Mouse (Mus musculus) midbrain, embryonic 10.5 days (tissue): ENCODE results near the gene Itga10. TPM values are rescaled to one million over a fixed set of nuclear protein-coding genes. Genes with fewer than 3 reads are reported as not detected.

Experiments
- DNase-seq: peaks from one replicate; pipeline ENCODE4 v3.0.0-alpha.2; 2017; ENCODE audit warnings: low spot score
- H3K27ac ChIP-seq: fragments of 300-500 bp; sonication (generic); replicated peaks from 2 replicates; pipeline ENCODE4 v1.5.1; 2016; ENCODE audit warnings: mild to moderate bottlenecking
- H3K27me3 ChIP-seq: fragments of 300-500 bp; sonication (generic); 2 replicates; pipeline ENCODE4 v1.6.1; 2016; ENCODE audit warnings: low read depth, mild to moderate bottlenecking; ENCODE audit not compliant: poor library complexity, severe bottlenecking
- H3K36me3 ChIP-seq: fragments of 300-500 bp; sonication (generic); 2 replicates; pipeline ENCODE4 v1.6.1; 2016; ENCODE audit warnings: mild to moderate bottlenecking, moderate library complexity
- H3K4me1 ChIP-seq: fragments of 300-500 bp; sonication (generic); 2 replicates; pipeline ENCODE4 v1.6.1; 2016
- H3K4me3 ChIP-seq: fragments of 300-500 bp; sonication (generic); 2 replicates; pipeline ENCODE4 v1.5.1; 2016; ENCODE audit warnings: mild to moderate bottlenecking, moderate library complexity
- H3K9me3 ChIP-seq: fragments of 300-500 bp; sonication (generic); replicated peaks from 2 replicates; pipeline ENCODE4 v1.6.1; 2016; ENCODE audit warnings: mild to moderate bottlenecking
- WGBS: fragments of 180-500 bp; shearing (Covaris S2); methylation state at CpG from one replicate; pipeline ENCODE4 v1.1.7; 2016; 5-methylcytosine and 5-hydroxymethylcytosine counted together
- polyA plus RNA-seq: library from polyadenylated mRNA; unstranded; fragments of >200 nt; fragmentation: Nextera tagmentation; extraction: Ambion mirVana; gene quantifications from 2 replicates; pipeline ENCODE4 v1.2.1, GENCODE M21; 2016

The Itga10 gene
- polyA plus RNA-seq, 1 experiment from 2014 or later, result 0.64 TPM

- H3K4me1 ChIP-seq, result peaks cover 53% of the 10 kb centered on the region
- DNase-seq, result no peak
- H3K4me3 ChIP-seq, result no peak overlapping the region
- 92% methylated on average over 1 of the region's 1 CpGs for WGBS
- peaks cover 12% of the 10 kb centered on the region; the same call in 1 of the 2 replicates for H3K27me3 ChIP-seq
- no peaks in the 10 kb centered on the region for H3K36me3 ChIP-seq
- no peaks in the 10 kb centered on the region for H3K9me3 ChIP-seq
- H3K27ac ChIP-seq, result no peak overlapping the region
These were observed 48.2 kb downstream of the Itga10 start for GRCm38 (mm10) chr3:96693579-96693978.

GRCm38 (mm10) chr3:96696198-96696765 is 50.9 kb downstream of the Itga10 start, which contains the start of gene Pias3:
Gene Pias3 (plus strand): TSS chr3:96696384.
- no peaks in the 10 kb centered on the region for H3K27me3 ChIP-seq
- no peaks in the 10 kb centered on the region for H3K9me3 ChIP-seq
- peaks cover 21% of the 10 kb centered on the region for H3K36me3 ChIP-seq
- peak within 1 kb of the TSS; percentile 94 for H3K27ac ChIP-seq
- H3K4me3 ChIP-seq, result peak within 1 kb of the TSS; percentile 81
- 0% methylated on average over 35 of the region's 35 CpGs for WGBS
- peak; percentile 86 for DNase-seq
- H3K4me1 ChIP-seq, result peaks cover 46% of the 10 kb centered on the region

GRCm38 (mm10) chr3:96696766-96697732 is 51.7 kb downstream of the Itga10 start:
- H3K9me3 ChIP-seq, result no peaks in the 10 kb centered on the region
- under 1% methylated on average over 85 of the region's 85 CpGs for WGBS
- H3K27ac ChIP-seq, result peak overlapping the region; percentile 94
- H3K4me1 ChIP-seq, result peaks cover 46% of the 10 kb centered on the region
- peak; percentile 93 for DNase-seq
- H3K36me3 ChIP-seq, result peaks cover 29% of the 10 kb centered on the region
- peak overlapping the region; percentile 81 for H3K4me3 ChIP-seq
- H3K27me3 ChIP-seq, result no peaks in the 10 kb centered on the region

- no peaks in the 10 kb centered on the region for H3K9me3 ChIP-seq
- no peaks in the 10 kb centered on the region for H3K27me3 ChIP-seq
- H3K4me1 ChIP-seq, result peaks cover 38% of the 10 kb centered on the region
- H3K36me3 ChIP-seq, result peaks cover 49% of the 10 kb centered on the region
- no peak overlapping the region for H3K4me3 ChIP-seq
- WGBS, result 57% methylated on average over 19 of the region's 19 CpGs
- DNase-seq, result no peak
- H3K27ac ChIP-seq, result 0 out of 2 replicates have a peak overlapping the region, but pooled peaks have one; percentile 28
These were observed 53.8 kb downstream of the Itga10 start for GRCm38 (mm10) chr3:96698993-96699690.

- no peaks in the 10 kb centered on the region for H3K27me3 ChIP-seq
- peaks cover 33% of the 10 kb centered on the region for H3K4me1 ChIP-seq
- DNase-seq, result no peak
- no peak overlapping the region for H3K27ac ChIP-seq
- H3K9me3 ChIP-seq, result no peaks in the 10 kb centered on the region
- WGBS, result 57% methylated on average over 7 of the region's 7 CpGs
- peaks cover 61% of the 10 kb centered on the region for H3K36me3 ChIP-seq
- H3K4me3 ChIP-seq, result no peak overlapping the region
These were observed 55.0 kb downstream of the Itga10 start for GRCm38 (mm10) chr3:96700376-96700775.

GRCm38 (mm10) chr3:96701003-96701402 is 55.6 kb downstream of the Itga10 start:
- H3K9me3 ChIP-seq, result no peaks in the 10 kb centered on the region
- WGBS, result 88% methylated on average over 4 of the region's 4 CpGs
- H3K36me3 ChIP-seq, result peaks cover 65% of the 10 kb centered on the region
- H3K4me1 ChIP-seq, result peaks cover 27% of the 10 kb centered on the region
- no peak overlapping the region for H3K4me3 ChIP-seq
- no peak overlapping the region for H3K27ac ChIP-seq
- no peaks in the 10 kb centered on the region for H3K27me3 ChIP-seq
- DNase-seq, result no peak

- no peak overlapping the region for H3K27ac ChIP-seq
- no peaks in the 10 kb centered on the region for H3K9me3 ChIP-seq
- H3K27me3 ChIP-seq, result peaks cover 19% of the 10 kb centered on the region
- peaks cover 65% of the 10 kb centered on the region for H3K36me3 ChIP-seq
- no peak overlapping the region for H3K4me3 ChIP-seq
- H3K4me1 ChIP-seq, result peaks cover 12% of the 10 kb centered on the region
- no peak for DNase-seq
- WGBS, result 66% methylated on average over 11 of the region's 11 CpGs
These were observed 59.4 kb downstream of the Itga10 start for GRCm38 (mm10) chr3:96704778-96705177.

DNA sequence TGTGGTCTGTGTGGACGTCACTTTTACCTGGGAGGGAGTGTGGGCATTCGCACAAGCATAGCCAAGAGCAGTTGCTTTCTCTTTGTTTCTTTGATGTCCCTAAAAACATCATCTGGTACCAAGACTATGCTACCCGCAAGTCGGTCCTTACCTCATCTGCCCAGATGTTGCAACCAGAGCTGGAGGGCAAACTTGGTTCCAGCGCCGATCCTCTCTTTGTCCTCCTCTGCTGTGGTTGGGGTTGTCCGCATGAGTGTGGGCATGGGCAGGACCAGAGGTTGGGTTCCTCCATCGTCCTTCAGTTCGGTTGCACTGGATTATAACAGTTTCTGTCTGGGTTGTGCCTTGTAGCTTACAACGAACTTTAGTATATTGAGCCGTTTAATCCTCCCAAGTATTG is 60.8 kb downstream of the Itga10 start:
- peaks cover 65% of the 10 kb centered on the region for H3K36me3 ChIP-seq
- no peak overlapping the region for H3K27ac ChIP-seq
- no peak for DNase-seq
- H3K27me3 ChIP-seq, result peaks cover 19% of the 10 kb centered on the region
- WGBS, result 95% methylated on average over 11 of the region's 11 CpGs
- H3K4me1 ChIP-seq, result peaks cover 12% of the 10 kb centered on the region
- H3K4me3 ChIP-seq, result no peak overlapping the region
- no peaks in the 10 kb centered on the region for H3K9me3 ChIP-seq

- DNase-seq, result no peak
- H3K36me3 ChIP-seq, result peaks cover 65% of the 10 kb centered on the region
- peaks cover 12% of the 10 kb centered on the region for H3K4me1 ChIP-seq
- 79% methylated on average over 7 of the region's 7 CpGs for WGBS
- no peaks in the 10 kb centered on the region for H3K9me3 ChIP-seq
- no peak overlapping the region for H3K27ac ChIP-seq
- H3K4me3 ChIP-seq, result no peak overlapping the region
- peaks cover 19% of the 10 kb centered on the region for H3K27me3 ChIP-seq
These were observed 61.6 kb downstream of the Itga10 start for GRCm38 (mm10) chr3:96706984-96707383.

- peak; percentile 80 for DNase-seq
- H3K4me1 ChIP-seq, result peaks cover 12% of the 10 kb centered on the region
- 5% methylated on average over 42 of the region's 42 CpGs for WGBS
- peaks cover 19% of the 10 kb centered on the region for H3K27me3 ChIP-seq
- peak within 1 kb of the TSS; percentile 63 for H3K4me3 ChIP-seq
- peak within 1 kb of the TSS; percentile 68 for H3K27ac ChIP-seq
- no peaks in the 10 kb centered on the region for H3K9me3 ChIP-seq
- H3K36me3 ChIP-seq, result peaks cover 66% of the 10 kb centered on the region
These were observed 62.7 kb downstream of the Itga10 start, which contains the start of gene Nudt17 for GRCm38 (mm10) chr3:96707903-96708683. Gene Nudt17 (minus strand): TSS chr3:96708562.

DNA sequence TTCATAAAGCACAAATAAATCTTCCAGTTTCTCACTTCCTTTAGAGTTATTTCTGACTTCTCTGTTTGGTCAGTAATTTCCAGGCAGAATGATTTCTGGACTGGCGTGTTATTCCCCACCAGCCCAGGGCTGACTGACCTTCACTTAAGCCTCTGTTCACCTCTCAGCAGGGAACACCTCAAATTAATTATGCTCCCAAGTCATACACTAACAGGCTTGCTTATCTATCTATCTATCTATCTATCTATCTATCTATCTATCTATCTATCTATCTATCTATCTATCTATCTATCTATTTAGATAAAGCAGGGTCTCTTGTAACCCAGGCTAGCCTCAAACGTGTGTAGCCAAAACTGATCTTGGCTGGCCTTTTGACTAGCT is 63.3 kb downstream of the Itga10 start:
- no peak for DNase-seq
- 0 out of 2 replicates have a peak overlapping the region, but pooled peaks have one; percentile 68 for H3K27ac ChIP-seq
- no peaks in the 10 kb centered on the region for H3K9me3 ChIP-seq
- peaks cover 19% of the 10 kb centered on the region for H3K27me3 ChIP-seq
- H3K4me1 ChIP-seq, result peaks cover 12% of the 10 kb centered on the region
- WGBS, result 51% methylated on average over 2 of the region's 2 CpGs
- H3K36me3 ChIP-seq, result peaks cover 66% of the 10 kb centered on the region
- H3K4me3 ChIP-seq, result peak overlapping the region; percentile 63; the same call in 1 of the 2 replicates
